Mouse (Mus musculus) limb, embryonic 13.5 days (tissue): ENCODE measurements at regions not wholly inside any gene's neighbourhood (a gene's known extent, or its start where the extent isn't known, plus 50 kb on each side); places are given as distances from the start of the nearest gene placed in this dataset.
"Not testable (repeated sequence)": the region's sequence is repeated elsewhere in the genome, so short reads cannot be mapped to it uniquely, and the experiment has no call there.

Experiments
- ATAC-seq: fragments of 200-750 bp; cut with Nextera tagmentation; 2 replicates; pipeline ENCODE4 v1.8.0; 2017; ENCODE audit warnings: low read depth, moderate number of reproducible peaks, moderate TSS enrichment; ENCODE audit not compliant: low FRiP score
- H3K27ac ChIP-seq: fragments of 300-500 bp; sonication (generic); 2 replicates; pipeline ENCODE4 v1.5.1; 2015; ENCODE audit warnings: inconsistent platforms, mild to moderate bottlenecking, moderate library complexity
- H3K27me3 ChIP-seq: fragments of 300-500 bp; sonication (generic); 2 replicates; pipeline ENCODE4 v1.6.1; 2015; ENCODE audit warnings: mild to moderate bottlenecking, inconsistent platforms
- H3K36me3 ChIP-seq: fragments of 300-500 bp; sonication (generic); 2 replicates; pipeline ENCODE4 v1.6.1; 2015; ENCODE audit warnings: inconsistent platforms, mild to moderate bottlenecking, moderate library complexity
- H3K4me1 ChIP-seq: fragments of 300-500 bp; sonication (generic); 2 replicates; pipeline ENCODE4 v1.6.1; 2015; ENCODE audit warnings: inconsistent platforms
- H3K4me2 ChIP-seq: fragments of 300-500 bp; sonication (generic); replicated peaks from 2 replicates; pipeline ENCODE4 v1.6.1; 2015; ENCODE audit warnings: inconsistent platforms, mild to moderate bottlenecking, moderate library complexity
- H3K4me3 ChIP-seq: fragments of 300-500 bp; sonication (generic); 2 replicates; pipeline ENCODE4 v1.5.1; 2015; ENCODE audit warnings: moderate library complexity, mild to moderate bottlenecking, inconsistent platforms
- H3K9ac ChIP-seq: fragments of 300-500 bp; sonication (generic); 2 replicates; pipeline ENCODE4 v1.6.1; 2015; ENCODE audit warnings: mild to moderate bottlenecking, inconsistent platforms
- H3K9me3 ChIP-seq: fragments of 300-500 bp; sonication (generic); 2 replicates; pipeline ENCODE4 v1.6.1; 2016; ENCODE audit warnings: inconsistent platforms
- WGBS: fragments of 180-500 bp; shearing (Covaris S2); methylation state at CpG from one replicate; pipeline ENCODE4 v1.1.7; 2015; 5-methylcytosine and 5-hydroxymethylcytosine counted together

GRCm38 (mm10) chr11:114511994-114512393 lies 156.3 kb upstream of the Rpl38 start:
- Histone ChIP-seq H3K36me3 (no peaks in the 10 kb centered on the region), H3K27ac (no peak overlapping the region), H3K27me3 (peaks cover 20% of the 10 kb centered on the region), H3K4me3 (no peak overlapping the region), H3K4me1 (peaks cover 8% of the 10 kb centered on the region; the same call in 1 of the 2 replicates), H3K4me2 (no peak overlapping the region), H3K9me3 (peaks cover 5% of the 10 kb centered on the region; the same call in 1 of the 2 replicates), H3K9ac (no peak overlapping the region)
- 11% methylated on average over 5 of the region's 5 CpGs for WGBS
- ATAC-seq = no peak

GRCm38 (mm10) chr11:114502562-114502961 lies 165.8 kb upstream of the Rpl38 start:
- no peak for ATAC-seq
- Histone ChIP-seq H3K4me2 (no peak overlapping the region), H3K27me3 (peaks cover 17% of the 10 kb centered on the region; the same call in 1 of the 2 replicates), H3K9me3 (no peaks in the 10 kb centered on the region), H3K27ac (no peak overlapping the region), H3K4me3 (no peak overlapping the region), H3K36me3 (no peaks in the 10 kb centered on the region), H3K9ac (no peak overlapping the region), H3K4me1 (no peaks in the 10 kb centered on the region)
- 36% methylated on average over 5 of the region's 5 CpGs for WGBS

- H3K4me3 ChIP-seq = no peak overlapping the region
- H3K9ac ChIP-seq = no peak overlapping the region
- ATAC-seq = no peak
- peaks cover 17% of the 10 kb centered on the region; the same call in 1 of the 2 replicates for H3K27me3 ChIP-seq
- no peaks in the 10 kb centered on the region for H3K36me3 ChIP-seq
- H3K4me2 ChIP-seq = no peak overlapping the region
- no peak overlapping the region for H3K27ac ChIP-seq
- no peaks in the 10 kb centered on the region for H3K9me3 ChIP-seq
- WGBS = 57% methylated on average over 5 of the region's 5 CpGs
- no peaks in the 10 kb centered on the region for H3K4me1 ChIP-seq
These were observed 166.3 kb upstream of the Rpl38 start for GRCm38 (mm10) chr11:114501869-114502540.

- H3K27ac ChIP-seq = no peak overlapping the region
- peaks cover 7% of the 10 kb centered on the region for H3K4me1 ChIP-seq
- no peak overlapping the region for H3K4me2 ChIP-seq
- 85% methylated on average over 7 of the region's 7 CpGs for WGBS
- H3K36me3 ChIP-seq = no peaks in the 10 kb centered on the region
- ATAC-seq = no peak
- H3K27me3 ChIP-seq = peaks cover 25% of the 10 kb centered on the region
- no peaks in the 10 kb centered on the region for H3K9me3 ChIP-seq
- no peak overlapping the region for H3K9ac ChIP-seq
- no peak overlapping the region for H3K4me3 ChIP-seq
These were observed 167.9 kb upstream of the Rpl38 start for GRCm38 (mm10) chr11:114500416-114500815.

- H3K4me2 ChIP-seq = no peak overlapping the region
These were observed 168.7 kb upstream of the Rpl38 start for GRCm38 (mm10) chr11:114499665-114500064.

GRCm38 (mm10) chr11:114495520-114495921 lies 172.8 kb upstream of the Rpl38 start:
- Histone ChIP-seq H3K9me3 (no peaks in the 10 kb centered on the region), H3K9ac (no peak overlapping the region), H3K36me3 (no peaks in the 10 kb centered on the region), H3K4me2 (no peak overlapping the region), H3K27me3 (peaks cover 53% of the 10 kb centered on the region), H3K27ac (no peak overlapping the region), H3K4me1 (peaks cover 13% of the 10 kb centered on the region), H3K4me3 (no peak overlapping the region)
- no peak for ATAC-seq
- WGBS = 44% methylated on average over 5 of the region's 5 CpGs

More at GRCm38 (mm10) chr11:114499665-114500064, 168.7 kb upstream of the Rpl38 start:
- no peak overlapping the region for H3K9ac ChIP-seq
- H3K4me1 ChIP-seq = peaks cover 13% of the 10 kb centered on the region
- no peak for ATAC-seq
- WGBS = 91% methylated on average over 12 of the region's 12 CpGs
- no peak overlapping the region for H3K27ac ChIP-seq
- H3K27me3 ChIP-seq = peaks cover 32% of the 10 kb centered on the region
- no peaks in the 10 kb centered on the region for H3K36me3 ChIP-seq
- H3K9me3 ChIP-seq = no peaks in the 10 kb centered on the region
- H3K4me3 ChIP-seq = no peak overlapping the region

- Histone ChIP-seq H3K36me3 (no peaks in the 10 kb centered on the region), H3K27ac (no peak overlapping the region), H3K9ac (no peak overlapping the region; the same call in 1 of the 2 replicates), H3K4me3 (no peak overlapping the region), H3K27me3 (peaks cover 81% of the 10 kb centered on the region), H3K9me3 (no peaks in the 10 kb centered on the region), H3K4me1 (peaks cover 26% of the 10 kb centered on the region), H3K4me2 (no peak overlapping the region)
- ATAC-seq = no peak
- 13% methylated on average over 8 of the region's 8 CpGs for WGBS
These were observed 181.9 kb upstream of the Rpl38 start for GRCm38 (mm10) chr11:114486455-114486854.

- Histone ChIP-seq H3K36me3 (no peaks in the 10 kb centered on the region), H3K4me3 (no peak overlapping the region), H3K27me3 (peaks cover 72% of the 10 kb centered on the region), H3K4me1 (peaks cover 25% of the 10 kb centered on the region), H3K27ac (no peak overlapping the region), H3K4me2 (no peak overlapping the region), H3K9ac (no peak overlapping the region), H3K9me3 (no peaks in the 10 kb centered on the region)
- no peak for ATAC-seq
- WGBS = 58% methylated on average over 15 of the region's 15 CpGs
These were observed 182.9 kb upstream of the Rpl38 start for GRCm38 (mm10) chr11:114485429-114485828.

- peaks cover 66% of the 10 kb centered on the region for H3K27me3 ChIP-seq
- no peak overlapping the region for H3K27ac ChIP-seq
- peaks cover 17% of the 10 kb centered on the region for H3K4me1 ChIP-seq
- no peak overlapping the region for H3K4me2 ChIP-seq
- WGBS = 82% methylated on average over 4 of the region's 4 CpGs
- H3K9me3 ChIP-seq = no peaks in the 10 kb centered on the region
- H3K4me3 ChIP-seq = no peak overlapping the region
- no peak overlapping the region for H3K9ac ChIP-seq
- ATAC-seq = no peak
- H3K36me3 ChIP-seq = no peaks in the 10 kb centered on the region
These were observed 183.7 kb upstream of the Rpl38 start for GRCm38 (mm10) chr11:114484668-114484953.

- no peak for ATAC-seq
These were observed 184.3 kb upstream of the Rpl38 start for GRCm38 (mm10) chr11:114483823-114484667.

GRCm38 (mm10) chr11:114483350-114483749 lies 185.0 kb upstream of the Rpl38 start:
- H3K9me3 ChIP-seq, ATAC-seq: not testable (repeated sequence)
- 80% methylated on average over 7 of the region's 7 CpGs for WGBS

More at GRCm38 (mm10) chr11:114483823-114484667, 184.3 kb upstream of the Rpl38 start:
- H3K9ac ChIP-seq = no peak overlapping the region
- H3K36me3 ChIP-seq = no peaks in the 10 kb centered on the region
- no peaks in the 10 kb centered on the region for H3K9me3 ChIP-seq
- no peak overlapping the region for H3K4me3 ChIP-seq
- no peak overlapping the region for H3K27ac ChIP-seq
- 64% methylated on average over 12 of the region's 12 CpGs for WGBS
- H3K4me1 ChIP-seq = peaks cover 15% of the 10 kb centered on the region
- H3K4me2 ChIP-seq = no peak overlapping the region
- H3K27me3 ChIP-seq = peaks cover 63% of the 10 kb centered on the region

GRCm38 (mm10) chr11:114482070-114482469 lies 186.3 kb upstream of the Rpl38 start:
- WGBS = 81% methylated on average over 10 of the region's 10 CpGs
- peaks cover 44% of the 10 kb centered on the region for H3K27me3 ChIP-seq
- H3K4me1 ChIP-seq = peaks cover 17% of the 10 kb centered on the region
- no peaks in the 10 kb centered on the region for H3K9me3 ChIP-seq
- no peak for ATAC-seq
- no peaks in the 10 kb centered on the region for H3K36me3 ChIP-seq
- no peak overlapping the region for H3K4me3 ChIP-seq
- no peak overlapping the region for H3K9ac ChIP-seq
- H3K4me2 ChIP-seq = no peak overlapping the region
- no peak overlapping the region for H3K27ac ChIP-seq

More at GRCm38 (mm10) chr11:114483350-114483749, 185.0 kb upstream of the Rpl38 start:
- H3K27me3 ChIP-seq = peaks cover 56% of the 10 kb centered on the region
- not testable (repeated sequence) for H3K4me2 ChIP-seq, H3K36me3 ChIP-seq, H3K4me3 ChIP-seq, H3K27ac ChIP-seq, H3K9ac ChIP-seq
- H3K4me1 ChIP-seq = peaks cover 20% of the 10 kb centered on the region
